Mouse (Mus musculus): ENCODE results near the gene Tmem108.

Tmem108 gene

DNA sequence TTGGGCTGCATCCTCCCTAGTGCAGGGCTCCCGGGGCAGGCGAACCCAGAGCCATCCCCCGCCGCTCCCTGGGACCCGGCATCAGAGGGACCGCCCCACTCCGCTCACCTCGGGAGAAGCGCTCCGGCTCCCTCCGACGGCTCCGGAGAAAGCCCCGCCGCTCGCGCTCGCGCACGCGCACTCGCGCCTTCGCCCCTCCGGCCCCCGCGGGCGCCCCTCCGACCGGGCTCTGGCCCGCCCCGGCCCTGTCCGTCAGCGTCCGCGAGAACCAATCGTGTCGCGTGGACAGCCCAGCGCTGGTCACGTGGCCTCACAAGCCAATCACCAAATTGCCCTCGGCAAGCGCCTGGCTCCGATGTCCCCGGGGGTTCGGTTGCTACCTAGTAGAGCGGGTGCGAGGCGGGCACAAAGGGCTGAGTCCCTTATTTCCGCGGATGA lies at the start of gene Tmem108:
TSS of gene Tmem108 (minus strand) at position 191 of the 438 bp plus-strand sequence.
- peak; percentile 71 for DNase-seq (ENCODE audit: low spot score)

GRCm38 (mm10) chr9:103789029-103789428 lies 27.4 kb upstream of the Tmem108 start:
- DNase-seq (ENCODE audit: low spot score): no peak

GRCm38 (mm10) chr9:103784156-103784555 lies 22.5 kb upstream of the Tmem108 start:
- no peak for DNase-seq (ENCODE audit: low spot score)

DNA sequence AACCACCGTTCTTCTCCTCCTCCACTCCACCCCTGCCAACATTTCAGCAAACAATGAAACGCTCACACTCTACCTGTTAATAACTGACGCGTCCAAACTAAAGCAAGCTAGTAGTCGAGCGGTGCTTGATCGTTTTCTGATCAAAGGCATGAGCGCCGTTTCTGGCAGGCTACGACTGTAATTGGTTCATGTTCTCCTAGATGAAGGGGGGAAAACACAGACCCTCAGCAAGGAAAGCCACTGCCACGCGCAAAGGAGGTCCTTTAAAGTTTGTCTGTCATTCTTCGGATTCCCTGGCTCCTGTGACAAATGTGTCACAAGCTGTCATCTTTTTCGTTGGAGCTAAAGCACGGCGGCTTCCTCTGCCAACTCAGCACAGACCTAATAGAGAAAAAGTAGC lies 21.6 kb upstream of the Tmem108 start:
- no peak for DNase-seq (ENCODE audit: low spot score)

- no peak for DNase-seq (ENCODE audit: low spot score)
Measured at GRCm38 (mm10) chr9:103782306-103782705, 20.7 kb upstream of the Tmem108 start.

- DNase-seq (ENCODE audit: low spot score): no peak
Measured at GRCm38 (mm10) chr9:103781407-103781806, 19.8 kb upstream of the Tmem108 start.

DNA sequence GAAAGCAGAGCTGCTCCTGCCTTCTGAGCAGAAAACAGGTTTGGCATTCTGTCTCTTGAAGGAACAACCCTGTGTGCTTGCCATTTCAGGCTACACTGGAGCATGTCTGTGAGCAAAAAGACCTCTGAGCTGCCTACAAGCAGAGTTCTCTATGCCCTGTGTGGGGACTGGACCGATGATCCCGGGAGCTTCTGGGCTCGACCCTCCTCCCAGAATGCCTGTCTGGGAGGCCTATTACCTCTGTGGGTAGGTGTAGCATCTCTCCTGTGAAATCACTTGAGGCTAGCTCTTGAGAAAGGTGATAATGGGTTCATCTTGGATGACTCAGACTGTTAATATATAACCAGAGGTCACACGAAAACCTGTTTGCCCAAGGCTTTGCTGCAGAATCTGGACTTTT lies 19.0 kb upstream of the Tmem108 start:
- DNase-seq (ENCODE audit: low spot score): no peak

- DNase-seq (ENCODE audit: low spot score): no peak
Measured at GRCm38 (mm10) chr9:103778185-103778584, 16.5 kb upstream of the Tmem108 start.

GRCm38 (mm10) chr9:103761151-103761571 lies 476 bp downstream of the Tmem108 start:
- DNase-seq (ENCODE audit: low spot score): no peak

- DNase-seq (ENCODE audit: low spot score): no peak
Measured at GRCm38 (mm10) chr9:103760356-103760755, 1.3 kb downstream of the Tmem108 start.

DNA sequence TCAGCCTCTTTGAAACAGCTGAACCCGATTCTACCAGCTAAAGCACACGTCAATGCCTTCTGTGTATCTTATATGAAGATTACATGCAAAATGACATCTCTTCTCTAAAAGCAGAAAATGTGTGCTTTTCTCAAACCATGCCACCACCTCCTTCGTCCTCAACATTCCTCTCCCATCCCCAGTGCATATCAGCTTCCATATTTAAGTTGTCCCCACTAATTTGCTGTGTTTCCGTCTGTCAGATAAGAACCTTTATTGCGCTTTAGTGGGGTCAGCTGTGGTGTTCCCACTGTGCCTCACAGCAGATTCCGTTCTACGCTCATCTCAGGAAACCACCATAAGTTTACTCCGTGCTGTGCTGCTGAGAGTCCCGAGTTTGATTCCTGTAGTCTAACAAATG lies 1.8 kb downstream of the Tmem108 start:
- no peak for DNase-seq (ENCODE audit: low spot score)

DNA sequence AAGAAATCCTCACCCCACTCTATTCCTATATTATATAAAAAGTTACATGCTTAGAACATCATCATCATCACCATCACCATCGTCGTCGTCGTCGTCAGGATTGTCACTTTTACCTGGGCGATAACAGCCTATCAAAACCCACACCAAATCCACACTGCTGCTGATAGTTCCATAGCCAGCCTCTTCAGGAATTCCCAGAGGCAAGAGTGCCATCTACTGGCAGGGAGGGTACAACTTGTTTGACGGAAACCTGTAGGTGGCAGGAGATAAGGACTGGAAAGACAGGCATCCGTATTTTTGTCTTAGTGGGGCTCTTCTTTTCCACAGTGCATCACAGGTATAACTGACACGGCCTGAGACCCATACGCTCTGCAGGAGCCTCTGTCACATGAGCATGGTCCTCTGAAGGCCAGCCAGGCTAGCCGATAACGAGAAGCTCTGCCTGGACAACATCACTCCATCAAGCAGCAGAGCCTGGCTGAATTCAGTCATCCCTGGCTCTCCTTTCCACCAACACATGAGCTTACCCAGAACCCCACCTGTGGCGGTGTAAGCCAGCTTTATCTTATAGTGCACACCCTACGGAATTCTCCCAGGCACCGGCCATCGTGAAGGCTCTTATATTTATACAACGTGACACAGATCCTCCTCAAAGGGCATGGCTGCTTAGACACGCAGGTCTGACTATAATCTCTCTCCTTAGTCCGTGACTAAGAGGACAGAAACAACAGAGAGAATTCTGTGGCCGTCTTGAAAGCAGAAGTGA lies 2.5 kb downstream of the Tmem108 start:
- peak; percentile 70 for DNase-seq (ENCODE audit: low spot score)

GRCm38 (mm10) chr9:103758246-103758645 lies 3.4 kb downstream of the Tmem108 start:
- DNase-seq (ENCODE audit: low spot score): no peak

GRCm38 (mm10) chr9:103752618-103753017 lies 9.0 kb downstream of the Tmem108 start:
- DNase-seq (ENCODE audit: low spot score): no peak

DNA sequence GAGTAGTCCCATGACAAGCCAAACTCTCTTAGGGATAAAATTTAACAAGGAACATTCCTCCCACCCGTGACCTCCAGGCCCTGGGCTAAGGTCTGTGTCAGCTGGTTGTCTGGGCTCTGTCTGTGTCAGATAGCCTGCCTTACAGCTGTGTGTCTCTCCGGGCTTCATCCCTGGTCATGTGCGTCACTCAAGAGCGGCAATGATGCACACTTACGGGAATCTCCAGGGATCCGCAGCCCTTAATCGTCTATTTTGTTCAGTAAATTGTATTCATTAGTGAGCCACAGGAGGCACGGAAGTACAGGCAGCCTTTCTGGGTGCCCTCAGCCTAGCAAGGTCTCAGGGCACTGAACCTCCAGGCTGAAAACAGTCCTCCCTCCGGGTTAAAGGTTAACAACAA lies 10.1 kb downstream of the Tmem108 start:
- DNase-seq (ENCODE audit: low spot score): no peak

DNA sequence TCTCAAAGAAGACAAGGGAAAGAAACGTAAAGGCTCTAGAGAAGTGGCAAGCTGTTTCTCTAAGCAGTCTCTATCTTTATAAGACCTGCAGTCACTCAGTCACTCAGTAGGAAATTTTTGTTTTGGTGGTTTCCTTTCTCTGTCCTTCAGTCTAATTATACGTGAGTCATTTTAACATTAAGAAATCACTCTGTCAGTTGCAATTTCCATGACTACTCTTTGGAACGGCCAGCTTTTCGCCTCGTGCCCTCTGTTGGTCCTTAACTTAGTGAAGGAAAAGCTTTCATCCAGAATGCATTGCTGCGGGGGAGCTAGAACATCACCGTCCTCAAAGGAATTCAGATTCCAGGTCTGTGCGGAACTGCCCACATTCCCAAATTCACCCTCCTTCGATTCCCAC lies 11.1 kb downstream of the Tmem108 start:
- DNase-seq (ENCODE audit: low spot score): no peak

GRCm38 (mm10) chr9:103746598-103746997 lies 15.0 kb downstream of the Tmem108 start:
- DNase-seq (ENCODE audit: low spot score): no peak

- no peak for DNase-seq (ENCODE audit: low spot score)
Measured at GRCm38 (mm10) chr9:103740145-103740544, 21.5 kb downstream of the Tmem108 start.

GRCm38 (mm10) chr9:103739062-103739461 lies 22.6 kb downstream of the Tmem108 start:
- no peak for DNase-seq (ENCODE audit: low spot score)

- DNase-seq (ENCODE audit: low spot score): no peak
Measured at GRCm38 (mm10) chr9:103729716-103730115, 31.9 kb downstream of the Tmem108 start.

GRCm38 (mm10) chr9:103726751-103727462 lies 34.7 kb downstream of the Tmem108 start:
- no peak for DNase-seq (ENCODE audit: low spot score)

- DNase-seq (ENCODE audit: low spot score): no peak
Measured at GRCm38 (mm10) chr9:103725497-103725896, 36.1 kb downstream of the Tmem108 start.

- DNase-seq (ENCODE audit: low spot score): no peak
Measured at GRCm38 (mm10) chr9:103721486-103721885, 40.2 kb downstream of the Tmem108 start.
